Mouse (Mus musculus): ENCODE measurements around the gene Helq. TPM values are rescaled to one million over a fixed set of nuclear protein-coding genes. Genes with fewer than 3 reads are reported as not detected.

Helq gene
- polyA plus RNA-seq, 1 experiment from 2014 or later, result 6.3 TPM

GRCm38 (mm10) chr5:100734535-100734934 lies 63.9 kb downstream of the Helq start:
- H3K4me1 ChIP-seq (replicated peaks; ENCODE audit: control insufficient read depth, insufficient read depth), result no peaks in the 10 kb centered on the region
- WGBS, result 79% methylated on average over 4 of the region's 4 CpGs
- no peak for ATAC-seq (ENCODE audit: low FRiP score, low TSS enrichment)

GRCm38 (mm10) chr5:100728757-100729156 lies 69.6 kb downstream of the Helq start:
- no peak overlapping the region for H3K9ac ChIP-seq (ENCODE audit: low read length)
- no peak overlapping the region for H3K4me2 ChIP-seq (replicated peaks; ENCODE audit: low read depth)
- no peaks in the 10 kb centered on the region for H3K4me1 ChIP-seq (replicated peaks; ENCODE audit: control insufficient read depth, insufficient read depth)
- no peak for TF ChIP-seq CTCF (IDR thresholded peaks at IDR 0.05; ENCODE audit: low read depth)
- no peak for TF ChIP-seq EP300 (optimal IDR thresholded peaks at IDR 0.05)
- ATAC-seq (ENCODE audit: low FRiP score, low TSS enrichment), result no peak
- no peaks in the 10 kb centered on the region for H3K36me3 ChIP-seq (ENCODE audit: control insufficient read depth, insufficient read depth, low read length)
- H3K4me3 ChIP-seq (ENCODE audit: low read depth, low read length), result no peak overlapping the region
- no peaks in the 10 kb centered on the region for H3K9me3 ChIP-seq (ENCODE audit: control insufficient read depth, low read length)
- WGBS, result 81% methylated on average over 13 of the region's 13 CpGs
- H3K27me3 ChIP-seq (ENCODE audit: control insufficient read depth, insufficient read depth, low read length), result no peaks in the 10 kb centered on the region
- DNase-seq (ENCODE audit: low spot score), result no peak
- H3K27ac ChIP-seq (replicated peaks), result no peak overlapping the region

More at GRCm38 (mm10) chr5:100734535-100734934, 63.9 kb downstream of the Helq start:
- TF ChIP-seq EP300 (optimal IDR thresholded peaks at IDR 0.05) (no peak), CTCF (IDR thresholded peaks at IDR 0.05; ENCODE audit: low read depth) (no peak)
- no peaks in the 10 kb centered on the region for H3K27me3 ChIP-seq (ENCODE audit: control insufficient read depth, insufficient read depth, low read length)
- no peak overlapping the region for H3K4me2 ChIP-seq (replicated peaks; ENCODE audit: low read depth)
- H3K4me3 ChIP-seq (ENCODE audit: low read depth, low read length), result no peak overlapping the region
- no peaks in the 10 kb centered on the region for H3K9me3 ChIP-seq (ENCODE audit: control insufficient read depth, low read length)
- H3K27ac ChIP-seq (replicated peaks), result no peak overlapping the region
- no peak for DNase-seq (ENCODE audit: low spot score)
- no peak overlapping the region for H3K9ac ChIP-seq (ENCODE audit: low read length)
- H3K36me3 ChIP-seq (ENCODE audit: control insufficient read depth, insufficient read depth, low read length), result no peaks in the 10 kb centered on the region

- H3K36me3 ChIP-seq (ENCODE audit: control insufficient read depth, insufficient read depth, low read length), result no peaks in the 10 kb centered on the region
- ATAC-seq (ENCODE audit: low FRiP score, low TSS enrichment), result no peak
- WGBS, result 76% methylated on average over 4 of the region's 4 CpGs
- no peak for DNase-seq (ENCODE audit: low spot score)
- no peak overlapping the region for H3K9ac ChIP-seq (ENCODE audit: low read length)
- no peaks in the 10 kb centered on the region for H3K9me3 ChIP-seq (ENCODE audit: control insufficient read depth, low read length)
- H3K27me3 ChIP-seq (ENCODE audit: control insufficient read depth, insufficient read depth, low read length), result no peaks in the 10 kb centered on the region
- no peak overlapping the region for H3K4me3 ChIP-seq (ENCODE audit: low read depth, low read length)
- H3K4me1 ChIP-seq (replicated peaks; ENCODE audit: control insufficient read depth, insufficient read depth), result no peaks in the 10 kb centered on the region
- H3K4me2 ChIP-seq (replicated peaks; ENCODE audit: low read depth), result no peak overlapping the region
- no peak overlapping the region for H3K27ac ChIP-seq (replicated peaks)
- no peak for TF ChIP-seq EP300 (optimal IDR thresholded peaks at IDR 0.05)
- no peak for TF ChIP-seq CTCF (IDR thresholded peaks at IDR 0.05; ENCODE audit: low read depth)
These were observed 72.4 kb downstream of the Helq start for GRCm38 (mm10) chr5:100726001-100726400.

GRCm38 (mm10) chr5:100719235-100720088 lies 78.9 kb downstream of the Helq start, which contains the start of gene Hpse:
Gene Hpse (minus strand): TSS chr5:100719716.
- H3K4me1 ChIP-seq (replicated peaks; ENCODE audit: control insufficient read depth, insufficient read depth), result no peaks in the 10 kb centered on the region
- under 1% methylated on average over 51 of the region's 56 CpGs for WGBS
- DNase-seq (ENCODE audit: low spot score), result peak; percentile 85
- peak; percentile 88 for ATAC-seq (ENCODE audit: low FRiP score, low TSS enrichment)
- peak within 1 kb of the TSS; percentile 56 for H3K4me3 ChIP-seq (ENCODE audit: low read depth, low read length)
- no peaks in the 10 kb centered on the region for H3K27me3 ChIP-seq (ENCODE audit: control insufficient read depth, insufficient read depth, low read length)
- no peak; the same call in 1 of the 2 replicates for TF ChIP-seq CTCF (IDR thresholded peaks at IDR 0.05; ENCODE audit: low read depth)
- no peak for TF ChIP-seq EP300 (optimal IDR thresholded peaks at IDR 0.05)
- no peaks in the 10 kb centered on the region for H3K36me3 ChIP-seq (ENCODE audit: control insufficient read depth, insufficient read depth, low read length)
- H3K9me3 ChIP-seq (ENCODE audit: control insufficient read depth, low read length), result no peaks in the 10 kb centered on the region
- H3K27ac ChIP-seq (replicated peaks), result peak within 1 kb of the TSS; percentile 70
- peak within 1 kb of the TSS; percentile 66 for H3K9ac ChIP-seq (ENCODE audit: low read length)
- peak within 1 kb of the TSS; percentile 93 for H3K4me2 ChIP-seq (replicated peaks; ENCODE audit: low read depth)

- Histone ChIP-seq H3K4me1 (replicated peaks; ENCODE audit: control insufficient read depth, insufficient read depth) (no peaks in the 10 kb centered on the region), H3K4me2 (replicated peaks; ENCODE audit: low read depth) (no peak overlapping the region), H3K27me3 (ENCODE audit: control insufficient read depth, insufficient read depth, low read length) (no peaks in the 10 kb centered on the region), H3K9ac (ENCODE audit: low read length) (no peak overlapping the region), H3K9me3 (ENCODE audit: control insufficient read depth, low read length) (no peaks in the 10 kb centered on the region), H3K27ac (replicated peaks) (no peak overlapping the region), H3K4me3 (ENCODE audit: low read depth, low read length) (no peak overlapping the region), H3K36me3 (ENCODE audit: control insufficient read depth, insufficient read depth, low read length) (no peaks in the 10 kb centered on the region)
- TF ChIP-seq EP300 (optimal IDR thresholded peaks at IDR 0.05), result no peak
- TF ChIP-seq CTCF (IDR thresholded peaks at IDR 0.05; ENCODE audit: low read depth), result no peak
- WGBS, result 93% methylated on average over 15 of the region's 15 CpGs
- ATAC-seq (ENCODE audit: low FRiP score, low TSS enrichment) (no peak), DNase-seq (ENCODE audit: low spot score) (no peak)
These were observed 81.6 kb downstream of the Helq start for GRCm38 (mm10) chr5:100716762-100717161.

Other genes with a start within 250 kb of the Helq start
- 379 and 398 TPM in 2 replicates for gene Plac8, start 226.4 kb downstream of the Helq start, polyA plus RNA-seq (2015; fragmentation: Nextera tagmentation; extraction: Ambion mirVana)
- 52.1 and 52.3 TPM in 2 replicates for gene Coq2, start 123.5 kb downstream of the Helq start, polyA plus RNA-seq (2015; fragmentation: Nextera tagmentation; extraction: Ambion mirVana)
- gene Hpse, start 78.9 kb downstream of the Helq start, polyA plus RNA-seq (2015; fragmentation: Nextera tagmentation; extraction: Ambion mirVana), result 17.3 and 17.6 TPM in 2 replicates
- 185 and 186 TPM in 2 replicates for gene Mrps18c, start within 50 bp of the Helq start, polyA plus RNA-seq (2015; fragmentation: Nextera tagmentation; extraction: Ambion mirVana)
- gene Abraxas1, start 22.4 kb upstream of the Helq start, polyA plus RNA-seq (2015; fragmentation: Nextera tagmentation; extraction: Ambion mirVana), result 13.0 and 13.6 TPM in 2 replicates
- gene Gpat3, start 47.1 kb upstream of the Helq start, polyA plus RNA-seq (2015; fragmentation: Nextera tagmentation; extraction: Ambion mirVana), result 6.4 and 6.7 TPM in 2 replicates

Data from stomach, postnatal 0 days (tissue).